Comparison of ENCODE assay signal across 7 mouse cellular contexts in genomic region chr19:41089833-41090232, GRCm38 (mm10). TPM values are rescaled to one million over a fixed set of nuclear protein-coding genes. Genes with fewer than 3 reads are reported as not detected.
DNase-seq lines count a peak whose midpoint lies in the region.

No protein-coding gene starts in this region.

- DNase-seq in 416B (ENCODE audit: low read depth): peak; percentile 72
- DNase-seq in B cell, adult 2 months: peak; percentile 55 to 59
- DNase-seq in c-Kit-positive CD71-positive TER-119-negative erythroid progenitor cells, embryonic 14.5 days (ENCODE audit: low read depth): peak; percentile 15
- peak; percentile 38 to 88 for DNase-seq in frontal cortex, adult 2 months (ENCODE audit: extremely low spot score in 1 of 2, low spot score in 1 of 2)
- peak; percentile 48 to 83 for DNase-seq in layer of hippocampus, adult 18-20 months (ENCODE audit: low spot score in 2 of 2)
- peak; percentile 73 for DNase-seq in lung, postnatal 10 days
- peak; percentile 77 for DNase-seq in right cerebral cortex, postnatal 14 days

RNA-seq across cellular contexts. Expression of gene Opalin, which starts 12.9 kb away (rescaled TPM):
- 17.0 and 19.5 TPM in 2 replicates for polyA plus RNA-seq in frontal cortex, adult 2 months (2012; rRNA removed)
- total RNA-seq in layer of hippocampus, adult 18-20 months (2021): 1 to 10 TPM; 6.1 to 9.4 TPM

Comparison
In these comparisons a context has a peak if more than half of its experiments do, and no peak if none do; other contexts are left out.
1. Peak in every context shown above with its lines: DNase-seq.
2. DNase-seq: peak in every context shown above with its lines; median percentile 77 in right cerebral cortex, postnatal 14 days; 73 in lung, postnatal 10 days; 72 in 416B; 66 in layer of hippocampus, adult 18-20 months; 63 in frontal cortex, adult 2 months; 57 in B cell, adult 2 months; 15 in c-Kit-positive CD71-positive TER-119-negative erythroid progenitor cells, embryonic 14.5 days.